In genomic region chr13:34018521-34018920, GRCm38 (mm10) we compare ENCODE assay signal across 18 mouse cellular contexts.
"Had no signal": no experiment of that assay in that cellular context is flagged by ENCODE, and none has a peak within 500 bp of the region (broad histone marks: within the 10 kb centered on the region; RNA-seq: fewer than 3 reads in every experiment).

No protein-coding gene starts in this region.

- H3K27me3 ChIP-seq: lung, embryonic 15.5 days; megakaryocyte, embryonic 14.5 days; neural tube, embryonic 12.5 days; stomach, embryonic 15.5 days had no signal

- H3K4me2 ChIP-seq: lung, embryonic 15.5 days; midbrain, embryonic 11.5 days; neural tube, embryonic 12.5 days; stomach, embryonic 15.5 days had no signal

- H3K9me3 ChIP-seq: lung, embryonic 15.5 days; neural tube, embryonic 12.5 days; stomach, embryonic 15.5 days had no signal

- H3K9ac ChIP-seq: liver, postnatal 0 days; lung, embryonic 15.5 days; neural tube, embryonic 12.5 days; stomach, embryonic 15.5 days had no signal

- H3K27ac ChIP-seq: lung, embryonic 15.5 days; macrophage; neural tube, embryonic 12.5 days; stomach, embryonic 15.5 days; stomach, postnatal 0 days had no signal

- H3K4me1 ChIP-seq: megakaryocyte, embryonic 14.5 days; neural tube, embryonic 12.5 days; stomach, embryonic 15.5 days had no signal

- ATAC-seq: liver, postnatal 0 days; lung, postnatal 0 days; midbrain, embryonic 16.5 days had no signal

- DNase-seq: liver, postnatal 0 days; lung, adult 2 months; lung, postnatal 14 days; lung, postnatal 36 days; midbrain, embryonic 14.5 days; right cerebral cortex, postnatal 14 days; thymus, adult 2 months; thymus, postnatal 25 days; thymus, postnatal 4 days had no signal

- H3K4me3 ChIP-seq: lung, embryonic 15.5 days; megakaryocyte, embryonic 14.5 days; neural tube, embryonic 12.5 days; stomach, embryonic 15.5 days had no signal
